Mouse (Mus musculus): ENCODE results near the gene Gm3604. TPM values are rescaled to one million over a fixed set of nuclear protein-coding genes. Genes with fewer than 3 reads are reported as not detected.

Gene Gm3604
- polyA plus RNA-seq (2012; rRNA removed; ENCODE audit: low replicate concordance), result 0.33 and 1.0 TPM in 2 replicates

GRCm38 (mm10) chr13:62382952-62383351, at the start of gene Gm3604:
Gene Gm3604, minus strand, starts transcription at chr13:62383177.

Other genes starting within 250 kb of the Gm3604 start
- 1.1 TPM in 2 replicates for gene Gm49359, start 83.7 kb upstream of the Gm3604 start, polyA plus RNA-seq (2012; rRNA removed; ENCODE audit: low replicate concordance)
- not detected in 2 replicates for gene Zfp935, start 175.3 kb upstream of the Gm3604 start, polyA plus RNA-seq (2012; rRNA removed; ENCODE audit: low replicate concordance)
- gene Zfp934, start 188.0 kb upstream of the Gm3604 start, polyA plus RNA-seq (2012; rRNA removed; ENCODE audit: low replicate concordance), result 1.1 and 1.5 TPM in 2 replicates
- 0.36 and 0.64 TPM in 2 replicates for gene 6720489N17Rik, start 241.0 kb upstream of the Gm3604 start, polyA plus RNA-seq (2012; rRNA removed; ENCODE audit: low replicate concordance)